Mouse (Mus musculus): ENCODE results near the gene Bcl2l13.

Bcl2l13 gene

GRCm38 (mm10) chr6:120929421-120929820, 93.4 kb downstream of the Bcl2l13 start:
- DNase-seq (ENCODE audit: low read depth) = no peak

DNA sequence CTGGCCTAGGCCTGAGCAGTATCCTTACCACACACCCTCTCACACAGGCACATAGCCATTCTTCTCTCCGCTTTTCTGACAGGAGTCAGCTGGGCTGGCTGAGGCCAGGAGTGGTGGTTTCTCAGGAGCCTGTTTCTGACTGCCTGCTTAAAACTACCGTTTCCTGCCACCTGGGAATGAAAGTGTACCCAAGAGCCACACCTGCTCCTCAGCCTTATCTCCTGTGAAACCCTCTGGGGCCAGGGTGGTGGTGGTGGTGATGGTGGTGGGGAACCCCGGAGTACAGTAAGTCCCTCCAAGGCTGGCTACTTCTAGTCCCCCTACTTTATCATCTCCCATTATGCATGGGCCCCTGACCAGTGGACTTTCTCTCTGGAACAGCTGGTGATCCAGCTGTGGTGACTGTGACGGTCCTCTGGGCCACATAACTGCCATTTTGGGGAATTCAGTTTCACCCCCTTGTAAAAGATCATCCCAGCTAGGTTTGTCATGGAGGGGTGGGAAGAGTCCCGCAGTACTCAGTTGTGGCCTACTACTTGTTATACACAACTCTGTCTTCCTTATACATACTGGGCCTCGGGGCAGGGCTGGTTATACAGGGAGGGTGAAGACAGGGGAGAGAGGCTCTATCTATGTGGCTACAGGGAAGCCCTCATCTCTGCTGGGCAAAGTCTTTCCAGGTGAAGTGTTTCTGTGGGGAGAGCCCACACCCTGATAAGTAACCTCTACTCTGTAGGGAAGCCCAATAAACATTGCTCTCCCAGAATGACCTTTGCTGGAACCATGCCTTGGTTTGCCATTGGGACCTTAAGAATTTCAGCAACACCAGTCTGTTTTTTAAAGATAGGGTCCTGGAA, 94.7 kb downstream of the Bcl2l13 start:
- DNase-seq (ENCODE audit: low read depth) = no peak

GRCm38 (mm10) chr6:120932597-120932996, 96.6 kb downstream of the Bcl2l13 start:
- DNase-seq (ENCODE audit: low read depth) = no peak

GRCm38 (mm10) chr6:120933670-120934069, 97.7 kb downstream of the Bcl2l13 start:
- DNase-seq (ENCODE audit: low read depth) = no peak

DNA sequence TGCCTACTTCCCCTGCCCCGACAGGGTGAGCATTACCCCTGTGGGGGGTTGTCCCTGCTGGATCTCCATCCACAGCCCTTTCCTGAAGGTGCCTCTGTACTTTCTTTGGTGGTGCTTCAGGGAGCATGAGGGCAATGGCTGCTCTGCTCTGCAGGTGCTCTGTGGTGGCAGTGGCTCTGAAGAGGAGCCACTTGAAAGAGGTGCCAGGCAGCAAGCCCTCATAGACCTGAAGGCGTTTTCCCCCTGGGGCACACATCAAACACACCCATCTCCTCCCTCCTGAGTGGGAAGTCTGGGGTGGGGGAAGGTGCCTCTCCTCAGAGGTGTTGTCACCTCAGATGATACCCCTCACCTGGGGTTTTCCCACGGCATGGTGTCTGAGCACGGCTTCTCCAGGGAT, 98.2 kb downstream of the Bcl2l13 start:
- no peak for DNase-seq (ENCODE audit: low read depth)

- DNase-seq (ENCODE audit: low read depth) = no peak
These were observed 101.1 kb downstream of the Bcl2l13 start for GRCm38 (mm10) chr6:120937104-120937617.

GRCm38 (mm10) chr6:120937999-120938608, 102.1 kb downstream of the Bcl2l13 start:
- DNase-seq (ENCODE audit: low read depth) = no peak

DNA sequence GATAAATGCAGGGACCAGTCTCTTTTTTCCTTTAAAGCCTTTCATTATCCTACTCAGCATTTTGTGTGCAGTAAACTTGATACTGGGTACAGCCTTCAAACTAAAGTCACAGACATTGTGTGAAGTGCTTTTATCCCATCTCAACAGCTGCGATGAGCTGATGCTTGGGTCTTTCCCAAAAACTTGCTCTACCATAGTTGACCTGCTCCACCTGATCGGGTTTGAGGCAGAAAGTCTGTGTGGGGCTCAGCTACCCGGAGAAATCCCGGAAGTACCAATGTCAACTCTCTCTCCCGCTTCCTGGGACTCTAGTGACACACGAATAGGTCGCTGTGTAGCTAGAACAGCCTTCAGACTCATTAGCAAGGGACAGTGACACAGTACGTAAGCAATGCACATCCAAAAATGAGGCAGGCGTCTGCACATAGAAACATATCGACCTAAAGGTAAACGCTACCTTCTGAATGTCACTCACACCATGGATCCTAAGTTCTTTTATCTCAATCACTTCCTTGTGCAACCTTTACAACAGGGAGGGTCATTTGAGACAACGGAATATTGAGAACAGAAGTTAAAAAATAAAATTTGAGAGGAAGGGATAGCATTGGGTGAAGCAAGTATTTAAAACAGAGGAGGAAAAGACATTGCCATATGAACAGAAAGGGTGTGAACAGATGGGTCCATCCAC, 102.9 kb downstream of the Bcl2l13 start:
- DNase-seq (ENCODE audit: low read depth) = no peak

DNA sequence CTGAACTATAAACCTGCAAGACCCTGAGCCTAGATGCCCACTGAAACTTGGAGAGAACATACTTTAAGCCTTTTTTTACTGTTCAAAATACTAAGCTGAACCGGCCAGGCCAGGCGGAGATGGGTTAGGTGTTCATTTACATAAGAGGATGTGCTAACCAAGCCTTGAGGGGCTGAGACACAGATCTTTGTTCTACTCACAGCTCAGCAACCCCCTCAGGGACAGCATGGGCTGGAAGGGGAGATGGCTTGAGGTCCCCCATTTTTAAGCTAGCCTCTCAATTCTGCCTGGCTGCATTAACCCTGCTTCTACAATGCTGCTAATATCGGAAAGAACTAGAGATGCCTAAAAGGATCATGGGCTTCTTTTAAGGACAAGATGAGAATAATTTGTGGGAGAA, 103.8 kb downstream of the Bcl2l13 start:
- no peak for DNase-seq (ENCODE audit: low read depth)

DNA sequence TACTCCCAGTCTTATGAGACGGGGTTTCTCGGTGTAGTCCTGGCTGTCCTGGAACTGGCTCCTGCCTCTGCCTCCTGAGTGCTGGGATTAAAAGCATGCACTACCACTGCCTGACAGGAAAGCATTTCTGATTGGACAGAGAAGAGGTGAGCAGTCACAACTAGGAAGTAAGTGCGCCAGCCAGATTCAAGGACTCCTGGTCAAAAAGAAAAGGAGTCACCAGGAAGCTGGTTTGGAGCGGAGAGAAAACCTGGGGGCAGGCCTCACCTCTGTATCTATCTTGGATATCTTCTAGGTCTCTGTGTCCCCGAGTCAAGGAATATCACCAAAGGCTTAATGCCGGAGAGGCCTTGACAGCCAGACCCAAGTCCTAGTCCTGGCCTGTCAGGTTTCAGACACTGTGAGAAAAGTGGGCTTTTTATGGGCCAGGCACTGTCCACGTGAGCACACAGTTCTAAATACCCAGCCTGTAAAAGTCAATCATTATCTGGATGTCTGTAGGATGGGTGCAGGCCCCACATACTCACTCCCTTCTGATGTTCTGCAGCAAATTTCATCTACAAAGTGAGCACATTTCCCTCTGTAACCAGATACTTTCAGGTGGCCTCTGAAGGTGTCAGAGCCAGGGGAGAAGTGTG, 104.6 kb downstream of the Bcl2l13 start:
- DNase-seq (ENCODE audit: low read depth) = no peak

- no peak for DNase-seq (ENCODE audit: low read depth)
These were observed 105.1 kb downstream of the Bcl2l13 start for GRCm38 (mm10) chr6:120941084-120941481.

DNA sequence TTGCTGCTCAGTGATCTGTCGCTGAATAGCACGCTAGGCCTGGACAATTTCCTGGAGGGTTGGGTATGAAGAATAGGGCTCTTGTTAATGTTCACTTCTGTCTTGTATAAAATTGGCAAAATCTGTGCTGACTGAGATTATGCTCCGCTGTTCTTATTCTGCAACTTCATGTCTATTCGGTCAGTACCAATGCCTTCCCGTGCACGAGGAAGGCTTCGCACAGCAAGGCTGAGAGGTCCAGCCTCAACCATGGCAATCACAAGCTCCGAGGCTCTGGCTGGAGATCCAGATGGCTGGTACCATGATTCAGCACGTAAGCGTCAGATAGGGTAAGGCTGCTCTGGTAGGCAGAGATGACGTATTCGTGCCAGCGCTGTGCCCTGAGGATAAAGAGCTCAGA, 105.6 kb downstream of the Bcl2l13 start:
- no peak for DNase-seq (ENCODE audit: low read depth)
